Mouse (Mus musculus) heart, adult 2 months (tissue): ENCODE measurements around the gene Itpa. TPM values are rescaled to one million over a fixed set of nuclear protein-coding genes. Genes with fewer than 3 reads are reported as not detected.

Source experiments
- DNase-seq, 2 experiments: peaks; one replicate each; pipeline ENCODE4 v3.0.0; 2021
- H3K27ac ChIP-seq: fragments of 200-600 bp; 2 replicates; pipeline ENCODE4 v1.8.1; 2022
- H3K27me3 ChIP-seq: fragments of 200-500 bp; 2 replicates; pipeline ENCODE4 v1.6.1; 2012; ENCODE audit warnings: mild to moderate bottlenecking, low read length, inconsistent platforms, mixed read lengths; ENCODE audit not compliant: control insufficient read depth, insufficient read depth
- H3K36me3 ChIP-seq: fragments of 200-500 bp; 2 replicates; pipeline ENCODE4 v1.6.1; 2012; ENCODE audit warnings: low read length, inconsistent platforms; ENCODE audit not compliant: control insufficient read depth, insufficient read depth
- H3K4me1 ChIP-seq: fragments of 200-500 bp; 2 replicates; pipeline ENCODE4 v1.6.1; 2011; ENCODE audit warnings: low read length; ENCODE audit not compliant: control insufficient read depth, insufficient read depth
- H3K4me3 ChIP-seq: fragments of 200-600 bp; 2 replicates; pipeline ENCODE4 v1.8.1; 2022
- H3K79me2 ChIP-seq: fragments of 200-500 bp; replicated peaks from 2 replicates; pipeline ENCODE4 v1.6.1; 2012; ENCODE audit warnings: mild to moderate bottlenecking, inconsistent platforms, low read length, moderate library complexity, mixed read lengths; ENCODE audit not compliant: control insufficient read depth, insufficient read depth
- H3K9ac ChIP-seq: fragments of 200-500 bp; 2 replicates; pipeline ENCODE4 v1.6.1; 2012; ENCODE audit warnings: low read depth, mild to moderate bottlenecking, control low read depth, inconsistent platforms, low read length, mixed read lengths
- CTCF ChIP-seq: fragments of 200-600 bp; IDR thresholded peaks from 2 replicates; pipeline ENCODE4 v1.8.1; 2022; ENCODE audit warnings: antibody characterized with exemption, mild to moderate bottlenecking, moderate library complexity
- EP300 ChIP-seq: fragments of 200-500 bp; IDR thresholded peaks from 2 replicates; pipeline ENCODE4 v1.6.1; 2011; ENCODE audit warnings: low read depth, low read length, control low read depth; ENCODE audit not compliant: insufficient read depth
- POLR2A ChIP-seq: fragments of 200-500 bp; IDR thresholded peaks from 2 replicates; pipeline ENCODE4 v1.6.1; 2011; ENCODE audit warnings: mild to moderate bottlenecking, low read depth, low read length, control low read depth; ENCODE audit not compliant: insufficient read depth
- WGBS: fragments of 180-500 bp; shearing (Covaris S2); methylation state at CpG from one replicate; pipeline ENCODE4 v1.1.7; 2018; 5-methylcytosine and 5-hydroxymethylcytosine counted together
- intact Hi-C: fragments of 180-260 bp; cut with DNase I; formaldehyde crosslinking; loops from one replicate; pipeline ENCODE4 v1.15.1; 2025
- polyA plus RNA-seq: library from polyadenylated mRNA; depleted of rRNA; stranded (reverse); fragments of >200 nt; gene quantifications from 2 replicates; pipeline ENCODE4 v1.2.3, GENCODE M21; 2012
- total RNA-seq, 2 experiments: library from RNA; stranded (reverse); gene quantifications; 2 replicates each; pipeline ENCODE4 v1.2.3; 2021

The Itpa gene
- total and polyA plus RNA-seq, 3 experiments: 14.9 to 24.0 (median 16.8) TPM

DNA sequence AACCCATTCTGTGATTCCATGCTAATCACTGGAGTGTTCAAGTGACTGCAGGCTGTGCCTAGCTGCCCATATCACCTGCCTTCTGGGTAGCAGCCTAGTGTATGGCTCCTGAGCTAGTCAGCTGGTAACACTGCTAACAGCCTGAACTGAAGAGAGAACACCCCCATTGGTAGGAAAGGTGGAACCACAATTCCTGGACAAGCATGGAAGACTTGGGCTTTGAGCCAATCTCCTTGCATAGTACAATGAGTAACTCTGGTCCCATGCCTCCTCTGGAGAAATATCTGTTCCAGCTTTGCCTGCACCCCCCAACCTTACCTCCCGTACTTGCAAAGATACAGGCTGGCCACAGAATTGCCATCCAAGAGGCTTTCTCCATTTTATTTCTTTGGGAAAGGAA lies 35.0 kb upstream of the Itpa start:
- no peaks in the 10 kb centered on the region for H3K4me1 ChIP-seq
- 58% methylated on average over 1 of the region's 1 CpGs for WGBS
- H3K9ac ChIP-seq: no peak overlapping the region
- H3K27ac ChIP-seq: no peak overlapping the region
- H3K36me3 ChIP-seq: no peaks in the 10 kb centered on the region
- peaks cover 6% of the 10 kb centered on the region; the same call in 1 of the 2 replicates for H3K27me3 ChIP-seq
- H3K79me2 ChIP-seq: peaks cover 3% of the 10 kb centered on the region; the same call in 1 of the 2 replicates
- no peak for DNase-seq
- H3K4me3 ChIP-seq: no peak overlapping the region
- TF ChIP-seq CTCF: no peak
- no peak for TF ChIP-seq POLR2A
- TF ChIP-seq EP300: no peak
- intact Hi-C loops: no loop called here

- Histone ChIP-seq H3K4me1 (no peaks in the 10 kb centered on the region), H3K27me3 (peaks cover 6% of the 10 kb centered on the region; the same call in 1 of the 2 replicates), H3K36me3 (no peaks in the 10 kb centered on the region), H3K27ac (no peak overlapping the region), H3K79me2 (peaks cover 3% of the 10 kb centered on the region; the same call in 1 of the 2 replicates), H3K4me3 (no peak overlapping the region), H3K9ac (no peak overlapping the region)
- no peak for TF ChIP-seq EP300
- TF ChIP-seq CTCF: no peak
- intact Hi-C loops: no loop called here
- 54% methylated on average over 5 of the region's 5 CpGs for WGBS
- DNase-seq: no peak
Observed at GRCm38 (mm10) chr2:130632887-130633675, 34.3 kb upstream of the Itpa start.

- Histone ChIP-seq H3K79me2 (peaks cover 3% of the 10 kb centered on the region; the same call in 1 of the 2 replicates), H3K27me3 (peaks cover 6% of the 10 kb centered on the region; the same call in 1 of the 2 replicates), H3K9ac (no peak overlapping the region), H3K4me1 (no peaks in the 10 kb centered on the region), H3K4me3 (no peak overlapping the region; the same call in 1 of the 2 replicates), H3K36me3 (no peaks in the 10 kb centered on the region), H3K27ac (no peak overlapping the region)
- WGBS: 37% methylated on average over 14 of the region's 14 CpGs
- TF ChIP-seq CTCF: no peak
- no peak for TF ChIP-seq POLR2A
- TF ChIP-seq EP300: no peak
- intact Hi-C loops: no loop called here
- no peak for DNase-seq
Observed at GRCm38 (mm10) chr2:130634006-130634738, 33.2 kb upstream of the Itpa start.

- no peaks in the 10 kb centered on the region for H3K4me1 ChIP-seq
- no peak overlapping the region for H3K27ac ChIP-seq
- H3K79me2 ChIP-seq: no peaks in the 10 kb centered on the region
- peak overlapping the region; percentile 28; the same call in 1 of the 2 replicates for H3K4me3 ChIP-seq
- TF ChIP-seq EP300 (no peak), CTCF (peak; percentile 37), POLR2A (no peak)
- H3K27me3 ChIP-seq: peaks cover 6% of the 10 kb centered on the region; the same call in 1 of the 2 replicates
- WGBS: 14% methylated on average over 38 of the region's 38 CpGs
- H3K36me3 ChIP-seq: no peaks in the 10 kb centered on the region
- intact Hi-C loops: no loop called here
- peak; percentile 31 to 35 for DNase-seq
- peak overlapping the region; percentile 72 for H3K9ac ChIP-seq
Observed at GRCm38 (mm10) chr2:130634739-130635411, 32.5 kb upstream of the Itpa start.

- DNase-seq: no peak
- 56% methylated on average over 21 of the region's 21 CpGs for WGBS
- Histone ChIP-seq H3K27ac (no peak overlapping the region), H3K9ac (no peak overlapping the region), H3K27me3 (peaks cover 6% of the 10 kb centered on the region; the same call in 1 of the 2 replicates), H3K36me3 (no peaks in the 10 kb centered on the region), H3K79me2 (no peaks in the 10 kb centered on the region), H3K4me1 (no peaks in the 10 kb centered on the region), H3K4me3 (no peak overlapping the region)
- intact Hi-C loops: no loop called here
- TF ChIP-seq EP300: no peak
- TF ChIP-seq POLR2A: no peak
- TF ChIP-seq CTCF: no peak
Observed at GRCm38 (mm10) chr2:130635847-130636246, 31.6 kb upstream of the Itpa start.
